Mouse (Mus musculus): Measurements from ENCODE around the gene Cmtm4.
"Not testable (repeated sequence)": the region's sequence is repeated elsewhere in the genome, so short reads cannot be mapped to it uniquely, and the experiment has no call there.

DNA sequence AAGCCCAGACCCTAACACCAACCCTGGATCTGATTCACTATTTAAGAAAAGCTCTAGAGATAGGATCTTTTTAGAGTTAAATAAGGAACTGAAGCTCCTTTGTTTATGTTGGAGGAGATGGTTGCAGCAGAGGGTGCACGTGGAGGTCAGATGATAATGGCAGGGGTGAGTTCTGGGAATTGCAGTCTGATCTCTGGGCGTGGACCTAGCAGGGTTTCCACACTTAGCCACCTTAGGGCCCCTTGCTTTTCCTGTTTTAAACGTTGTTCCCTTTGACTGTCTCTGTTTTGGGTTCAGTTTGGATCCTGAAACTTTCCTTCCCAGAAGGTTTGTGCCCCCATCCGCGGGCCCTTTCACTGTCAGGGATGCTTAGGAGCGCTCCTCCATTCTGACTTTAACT lies 87.3 kb downstream of the Cmtm4 start:
- not testable (repeated sequence) for TF ChIP-seq POLR2A (IDR thresholded peaks at IDR 0.05; ENCODE audit: control insufficient read depth, extremely low read depth, insufficient read depth, low read length, poor library complexity); CTCF (IDR thresholded peaks at IDR 0.05; ENCODE audit: borderline replicate concordance, control insufficient read depth, extremely low read depth, insufficient read depth, low read length, poor library complexity)

Data from thymus, adult 2 months (tissue).